Mouse (Mus musculus) left cerebral cortex, postnatal 36 days (tissue): ENCODE results near the gene Vmp1. TPM values are rescaled to one million over a fixed set of nuclear protein-coding genes. Genes with fewer than 3 reads are reported as not detected.

Source experiments
- DNase-seq, 2 experiments: peaks; one replicate each; pipeline ENCODE4 v3.0.0; 2021 to 2022; ENCODE audit warnings: low spot score in 2 of 2, mixed read lengths in 1 of 2
- intact Hi-C: fragments of 180-260 bp; cut with DNase I; formaldehyde crosslinking; loops from one replicate; pipeline ENCODE4 v1.15.1; 2025
- total RNA-seq, 2 experiments: library from RNA; stranded (reverse); gene quantifications; 2 replicates each; pipeline ENCODE4 v1.2.3; 2021

Gene Vmp1
- total RNA-seq, 2 experiments from 2014 or later = 160 to 183 TPM

- DNase-seq = no peak
- intact Hi-C loops = loop anchor here (10.0 kb wide), 1 partner anchor 436 kb away; no protein-coding TSS in a partner anchor
Observed at GRCm38 (mm10) chr11:86578809-86579730, 104.6 kb downstream of the Vmp1 start.

DNA sequence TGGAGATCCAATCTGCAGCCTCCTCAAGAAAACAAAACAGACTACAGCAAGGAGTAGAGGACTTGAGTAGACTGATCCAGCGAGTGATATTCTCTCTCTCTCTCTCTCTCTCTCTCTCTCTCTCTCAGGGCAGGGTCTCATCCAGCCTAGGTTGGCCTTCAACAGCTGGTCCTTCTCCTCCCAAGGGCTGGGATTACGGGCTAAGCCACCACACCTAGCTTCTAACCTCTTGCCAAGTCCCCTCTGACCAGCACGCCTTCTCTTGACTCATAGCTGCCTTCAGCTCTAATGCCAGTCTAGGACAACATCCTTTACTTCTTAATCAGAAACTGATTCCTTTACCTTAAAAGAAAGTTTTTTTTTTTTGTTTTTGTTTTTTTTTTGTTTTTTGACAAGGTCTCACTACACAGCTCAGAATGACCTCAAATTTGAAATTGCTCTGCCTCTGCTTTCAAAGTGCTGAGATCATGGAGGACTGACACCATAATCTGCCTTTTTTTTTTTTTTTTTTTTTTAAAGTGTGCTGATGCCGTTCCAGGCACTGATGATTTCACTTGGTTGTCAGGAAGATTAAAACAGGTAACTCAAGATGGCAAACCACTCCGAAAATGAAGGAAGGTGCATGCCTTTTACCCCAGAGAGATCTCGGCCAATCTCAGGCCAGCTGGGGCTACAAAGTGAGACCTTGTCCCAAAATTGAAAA, 105.4 kb downstream of the Vmp1 start:
- intact Hi-C loops = loop anchor here (10.0 kb wide), 1 partner anchor 437 kb away; no protein-coding TSS in a partner anchor
- no peak for DNase-seq

- intact Hi-C loops = loop anchor here (10.0 kb wide), 1 partner anchor 438 kb away; no protein-coding TSS in a partner anchor
- no peak for DNase-seq
Observed at GRCm38 (mm10) chr11:86577231-86577630, 106.4 kb downstream of the Vmp1 start.

DNA sequence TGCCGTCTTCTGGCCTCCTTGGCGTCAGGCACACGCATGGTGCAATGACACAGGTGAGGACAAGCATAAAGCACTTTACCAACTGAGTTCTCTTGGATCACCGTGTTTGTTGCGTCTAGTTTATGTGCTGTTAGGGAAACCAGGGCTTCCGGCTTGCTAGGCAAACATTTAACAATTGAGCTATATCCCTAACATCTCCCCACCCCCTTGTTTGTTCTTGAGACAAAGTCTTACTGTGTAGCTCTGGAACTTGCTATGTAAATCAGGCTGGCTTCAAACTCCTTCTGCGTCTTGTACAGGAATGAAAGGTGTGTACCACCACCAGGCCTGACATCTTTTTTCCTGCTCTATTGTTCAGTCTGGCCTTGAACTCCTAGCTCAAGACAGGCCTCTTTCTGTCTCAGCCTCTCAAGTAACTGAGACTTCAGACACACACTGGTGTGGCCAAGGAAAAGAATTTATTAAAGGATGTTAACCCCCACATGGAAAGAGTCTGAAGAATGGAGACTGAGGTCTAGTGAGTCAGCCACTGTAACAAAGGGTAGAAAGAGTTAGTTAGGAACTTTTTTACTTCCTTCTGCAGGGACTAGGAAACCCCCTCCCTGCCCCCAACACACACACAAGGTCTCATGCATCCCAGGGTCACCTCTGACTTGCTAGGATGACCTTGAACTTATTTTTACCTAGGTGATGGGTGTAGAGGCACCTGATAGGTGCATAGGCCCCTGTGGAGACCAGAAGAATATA, 107.8 kb downstream of the Vmp1 start:
- intact Hi-C loops = loop anchor here (10.0 kb wide), 1 partner anchor 439 kb away; no protein-coding TSS in a partner anchor
- DNase-seq = no peak

DNA sequence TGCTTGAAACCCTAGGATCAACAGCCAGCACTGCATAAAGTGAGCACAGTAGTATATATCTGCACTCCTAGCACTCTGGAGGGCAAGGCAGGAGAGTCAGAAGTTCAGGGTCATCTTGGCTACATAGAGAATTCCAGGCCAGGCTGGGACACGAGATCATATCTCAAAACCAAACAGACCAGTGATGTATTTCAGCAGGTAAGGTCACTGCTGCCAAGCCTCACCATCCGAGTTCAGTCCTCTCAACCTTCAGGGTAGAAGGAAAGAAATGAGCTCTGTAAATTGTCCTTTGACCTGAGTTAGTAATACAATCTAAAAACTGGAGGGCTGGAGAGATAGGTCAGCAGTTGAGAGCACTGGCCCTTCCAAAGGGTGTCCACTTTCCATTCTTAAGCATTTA, 109.2 kb downstream of the Vmp1 start:
- intact Hi-C loops = loop anchor here (10.0 kb wide), 1 partner anchor 440 kb away; no protein-coding TSS in a partner anchor
- DNase-seq = no peak

- intact Hi-C loops = loop anchor here (10.0 kb wide), 1 partner anchor 441 kb away; no protein-coding TSS in a partner anchor
- DNase-seq = no peak
Observed at GRCm38 (mm10) chr11:86573646-86574231, 109.9 kb downstream of the Vmp1 start.

- intact Hi-C loops = loop anchor here (10.0 kb wide), 1 partner anchor 442 kb away; no protein-coding TSS in a partner anchor
- no peak for DNase-seq
Observed at GRCm38 (mm10) chr11:86572623-86573022, 111.0 kb downstream of the Vmp1 start.

- intact Hi-C loops = loop anchor here (2.0 to 10.0 kb wide), 2 partner anchors 81 to 443 kb away; no protein-coding TSS in a partner anchor
- DNase-seq = no peak
Observed at GRCm38 (mm10) chr11:86571871-86572270, 111.8 kb downstream of the Vmp1 start.

DNA sequence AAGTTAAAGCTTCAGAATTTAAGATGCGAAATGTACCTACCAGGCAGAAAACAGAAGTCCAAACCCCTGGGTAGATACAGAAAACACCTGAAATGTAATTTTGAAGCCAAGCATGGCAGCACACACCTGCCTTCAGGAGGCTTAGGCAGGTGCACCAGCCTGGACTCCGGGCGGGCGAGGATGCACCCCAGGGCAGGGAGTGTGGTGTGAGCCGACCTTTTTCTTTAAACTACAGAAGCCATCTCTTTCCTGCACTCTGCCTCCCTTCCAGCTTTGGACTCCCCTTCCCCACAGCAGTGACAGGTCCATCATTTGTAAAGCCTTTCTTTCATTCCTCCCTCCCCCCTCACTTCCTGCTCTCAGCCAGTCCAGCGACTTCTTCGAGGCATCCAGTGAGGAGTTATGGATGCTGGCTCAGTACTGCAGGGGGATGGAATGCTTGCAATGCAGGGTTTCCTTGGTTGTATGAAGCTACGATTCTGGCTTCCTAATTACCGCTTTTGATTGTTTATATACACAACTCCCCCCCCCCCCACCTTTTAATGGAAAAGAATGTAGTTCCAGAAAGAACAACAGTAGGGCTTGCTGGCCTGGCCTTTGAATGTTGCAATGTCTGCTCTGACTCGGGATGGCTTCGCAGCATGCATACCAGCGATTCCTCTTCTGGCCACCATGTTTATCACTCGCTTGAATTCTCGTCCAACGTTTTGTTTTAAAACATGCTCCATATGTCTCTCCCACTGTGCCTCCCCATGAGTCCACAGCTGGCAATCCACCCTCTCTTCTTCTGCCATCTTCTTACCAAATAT, 112.4 kb downstream of the Vmp1 start:
- intact Hi-C loops = loop anchor here (2.0 to 10.0 kb wide), 2 partner anchors 82 to 444 kb away; no protein-coding TSS in a partner anchor
- no peak for DNase-seq

- DNase-seq = no peak
- intact Hi-C loops = loop anchor here (2.0 to 10.0 kb wide), 2 partner anchors 82 to 444 kb away; no protein-coding TSS in a partner anchor
Observed at GRCm38 (mm10) chr11:86570261-86570746, 113.3 kb downstream of the Vmp1 start.

DNA sequence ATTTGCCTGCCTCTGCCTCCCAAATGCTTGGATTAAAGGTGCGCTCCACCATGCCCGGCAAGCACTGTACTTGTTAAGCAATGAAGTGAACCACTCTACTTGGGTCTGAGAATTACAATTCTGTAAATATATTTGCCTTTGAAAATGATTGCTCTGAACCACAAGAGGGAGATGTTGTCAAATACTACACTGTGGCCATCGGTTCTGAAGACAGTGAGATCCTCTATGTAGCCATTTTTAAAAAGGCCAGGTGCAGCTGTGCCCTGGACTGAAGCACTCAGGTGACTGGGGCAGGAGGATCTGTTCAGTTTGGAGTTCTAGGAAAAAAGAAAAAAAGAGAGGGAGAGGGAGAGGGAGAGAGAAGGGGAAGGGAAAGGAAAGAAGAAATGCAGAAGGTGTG, 115.2 kb downstream of the Vmp1 start:
- intact Hi-C loops = loop anchor here (1.0 kb wide), 1 partner anchor 88 kb away; no protein-coding TSS in a partner anchor

GRCm38 (mm10) chr11:86558258-86558657, 125.4 kb downstream of the Vmp1 start:
- no peak for DNase-seq
- intact Hi-C loops = no loop called here

More for the DNA sequence above, 115.2 kb downstream of the Vmp1 start:
- DNase-seq = no peak

DNA sequence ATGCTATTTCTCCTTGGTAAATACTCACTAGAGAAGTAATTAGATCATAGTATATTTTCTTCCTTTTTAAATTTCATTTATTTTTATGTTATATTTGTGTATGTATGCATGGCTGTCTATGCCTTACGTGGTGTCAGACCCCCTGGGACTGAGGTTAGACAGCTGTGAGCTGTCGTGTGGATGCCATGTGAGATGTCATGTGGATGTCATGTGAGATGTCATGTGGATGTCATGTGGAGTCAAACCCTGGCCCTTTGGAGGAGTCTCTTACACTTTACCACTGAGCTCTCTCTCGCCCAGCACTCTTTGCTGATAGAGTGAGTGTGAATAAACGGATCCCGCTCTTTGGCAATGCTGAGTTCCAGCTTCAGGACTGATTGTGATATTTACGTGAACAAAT, 130.1 kb downstream of the Vmp1 start:
- DNase-seq = no peak
- intact Hi-C loops = no loop called here

DNA sequence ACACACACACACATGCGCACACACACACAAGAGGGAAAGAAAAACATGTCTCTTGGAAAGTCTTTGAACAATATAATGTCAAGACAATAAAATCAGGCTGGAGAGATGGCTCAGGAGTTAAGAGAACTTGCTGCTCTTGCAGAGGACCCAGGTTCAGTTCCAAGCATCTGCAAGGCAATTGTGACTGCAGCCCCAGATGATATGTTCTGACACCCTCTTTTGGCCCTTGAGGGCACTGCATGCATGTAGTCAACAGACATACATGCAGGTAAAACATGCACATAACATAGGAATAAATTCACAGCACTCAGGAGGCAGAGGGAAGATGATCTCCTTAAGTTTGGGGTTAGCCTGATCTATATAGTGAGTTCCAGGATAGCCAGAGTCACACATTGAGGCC, 136.2 kb downstream of the Vmp1 start:
- intact Hi-C loops = no loop called here
- DNase-seq = no peak

DNA sequence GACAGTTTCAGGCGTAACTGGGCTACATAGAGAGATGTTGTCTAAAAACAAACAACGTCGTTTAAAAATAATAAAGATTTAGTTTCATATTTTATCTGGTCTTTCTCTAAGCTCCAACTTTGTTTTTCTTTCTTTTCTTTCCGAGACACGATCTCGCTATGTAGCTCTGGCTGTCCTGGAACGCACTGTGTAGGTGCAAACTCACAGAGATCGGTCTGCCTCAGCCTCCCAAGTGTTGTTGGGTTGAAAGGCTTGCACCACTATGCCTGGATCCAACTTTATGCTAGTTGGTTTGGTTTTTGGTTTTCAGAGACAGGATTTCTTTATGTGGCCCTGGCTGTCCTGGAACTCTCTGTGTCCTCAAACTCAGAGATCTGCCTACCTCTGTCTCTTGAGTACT, 138.1 kb downstream of the Vmp1 start:
- DNase-seq = no peak

GRCm38 (mm10) chr11:86544639-86545299, 138.9 kb downstream of the Vmp1 start, which contains the start of the genes Rps6kb1 and Tubd1:
Gene Rps6kb1 (minus strand): TSS chr11:86544805.
Gene Tubd1 (plus strand): TSS chr11:86544991.
- DNase-seq = peak; percentile 99
- intact Hi-C loops = no loop called here

More for the DNA sequence above, 138.1 kb downstream of the Vmp1 start:
- intact Hi-C loops = no loop called here

- no peak for DNase-seq
- intact Hi-C loops = no loop called here
Observed at GRCm38 (mm10) chr11:86543960-86544638, 139.5 kb downstream of the Vmp1 start.
